Mouse (Mus musculus) olfactory bulb, adult 2 months (tissue): ENCODE data around the gene Prpf40b.

ENCODE experiments used
- CTCF ChIP-seq: fragments of 200-500 bp; IDR thresholded peaks from 2 replicates; pipeline ENCODE4 v1.5.1; 2012; ENCODE audit warnings: low read depth, mild to moderate bottlenecking, low read length, moderate library complexity; ENCODE audit not compliant: insufficient read depth
- POLR2A ChIP-seq: fragments of 200-500 bp; IDR thresholded peaks from 2 replicates; pipeline ENCODE4 v1.6.1; 2012; ENCODE audit warnings: mild to moderate bottlenecking, low read depth, low read length, moderate library complexity; ENCODE audit not compliant: insufficient read depth

DNA sequence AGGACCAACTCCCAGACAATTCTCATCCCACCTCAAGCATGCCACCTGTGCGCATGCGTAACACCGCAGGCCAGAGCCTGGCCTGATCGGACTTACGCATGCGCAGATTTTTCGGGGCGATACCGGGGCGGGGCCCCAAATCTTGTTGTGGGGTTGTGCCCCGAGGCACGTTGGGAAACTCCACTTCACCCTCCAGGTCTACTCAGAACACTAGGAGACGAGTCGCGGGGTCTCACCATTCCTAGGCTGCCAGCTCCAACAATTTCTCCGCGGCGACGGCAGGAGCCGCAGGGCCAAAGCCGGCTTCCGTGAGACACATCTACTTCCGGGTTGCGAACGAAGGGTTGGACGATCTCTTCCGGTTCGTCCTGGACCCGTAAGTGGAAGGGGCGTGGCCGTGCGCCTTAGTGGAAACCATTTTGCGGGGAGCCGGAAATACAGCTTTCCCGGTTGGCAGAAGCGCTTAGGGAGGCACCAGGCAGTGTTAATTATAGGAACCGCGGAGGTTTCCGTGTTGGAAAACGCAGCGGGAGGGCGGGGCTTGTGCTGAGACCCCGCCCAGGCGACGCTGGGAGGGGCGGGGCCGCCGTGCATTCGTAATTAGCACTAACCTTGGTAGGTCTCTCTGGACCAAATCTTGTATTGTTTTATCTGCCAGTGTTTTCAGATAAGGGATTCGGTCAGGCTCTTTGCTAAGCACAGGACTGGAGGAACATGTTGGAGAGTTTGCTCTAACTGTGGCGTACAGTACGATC is 43.1 kb upstream of the Prpf40b start, which contains the start of gene Mcrs1:
- TF ChIP-seq POLR2A = peak; percentile 69
- no peak for TF ChIP-seq CTCF
